In genomic region chr1:161775151-161775550, GRCm38 (mm10) we compare ENCODE assay signal across 31 mouse cellular contexts. TPM values are rescaled to one million over a fixed set of nuclear protein-coding genes. Genes with fewer than 3 reads are reported as not detected.
DNase-seq lines count a peak whose midpoint lies in the region; ATAC-seq and TF ChIP-seq lines count a peak whose summit lies in the region.
"Had no signal": no experiment of that assay in that cellular context is flagged by ENCODE, and none has a peak within 500 bp of the region (broad histone marks: within the 10 kb centered on the region; RNA-seq: fewer than 3 reads in every experiment).

No protein-coding gene starts in this region.

- H3K4me1 ChIP-seq in small intestine, adult 2 months (ENCODE audit: control insufficient read depth, insufficient read depth, insufficient read length, low read length) = no peaks in the 10 kb centered on the region
- H3K4me1 ChIP-seq: embryonic facial prominence, embryonic 15.5 days; forebrain, embryonic 10.5 days; heart, embryonic 15.5 days; hindbrain, embryonic 10.5 days had no signal

- DNase-seq in CD4-positive helper T cell, adult 2 months (ENCODE audit: low read depth, low spot score) = peak; percentile 75
- peak; percentile 44 to 60 for DNase-seq in CD8-positive naive resting alpha-beta T cell, adult 2 months (ENCODE audit: low read depth in 2 of 2, low spot score in 2 of 2)
- DNase-seq in frontal cortex, adult 2 months (ENCODE audit: extremely low spot score in 1 of 2, low spot score in 1 of 2) = no peak
- DNase-seq in lung, postnatal 25 days (ENCODE audit: low spot score) = no peak
- DNase-seq: adrenal gland, postnatal 10 days; cerebellum, adult 11 months; cerebellum, adult 8-10 months; cerebellum, postnatal 14 days; embryo, embryonic 11 days; gastrocnemius, postnatal 36 days; heart, adult 18-20 months; heart, postnatal 14 days had no signal

- no peaks in the 10 kb centered on the region for H3K27me3 ChIP-seq in small intestine, adult 2 months (ENCODE audit: control insufficient read depth, insufficient read depth, low read length)
- H3K27me3 ChIP-seq: embryonic facial prominence, embryonic 15.5 days; heart, embryonic 15.5 days had no signal

- H3K36me3 ChIP-seq in small intestine, adult 2 months (ENCODE audit: control insufficient read depth, insufficient read depth, low read length) = no peaks in the 10 kb centered on the region
- H3K36me3 ChIP-seq: embryonic facial prominence, embryonic 15.5 days; forebrain, embryonic 10.5 days; heart, embryonic 15.5 days; hindbrain, embryonic 10.5 days had no signal

- H3K4me3 ChIP-seq in small intestine, adult 2 months (ENCODE audit: low read depth, low read length) = no peak overlapping the region
- H3K4me3 ChIP-seq: embryonic facial prominence, embryonic 15.5 days; erythroblast, embryonic 14.5 days; forebrain, embryonic 10.5 days; heart, embryonic 15.5 days; hindbrain, embryonic 10.5 days had no signal

- ATAC-seq in inflammation-experienced regulatory T-cells, adult 6 months = peak; percentile 78
- ATAC-seq in granulocyte monocyte progenitor cell, adult 5-6 weeks (replicated peaks; ENCODE audit: poor library complexity, severe bottlenecking) = no peak
- ATAC-seq: forebrain, embryonic 14.5 days; Patski had no signal

- TF ChIP-seq POLR2A in small intestine, adult 2 months (IDR thresholded peaks at IDR 0.05; ENCODE audit: low read depth, low read length) = no peak

- WGBS in small intestine, adult 2 months = 79% methylated on average over 6 of the region's 6 CpGs

- peak overlapping the region; percentile 16; the same call in 1 of the 2 replicates for H3K27ac ChIP-seq in small intestine, adult 2 months (ENCODE audit: insufficient read depth, low read depth, low read length)
- H3K27ac ChIP-seq: embryonic facial prominence, embryonic 15.5 days; forebrain, embryonic 10.5 days; heart, embryonic 15.5 days; hindbrain, embryonic 10.5 days; hindbrain, embryonic 14.5 days had no signal

- no peak for TF ChIP-seq CTCF in small intestine, adult 2 months (IDR thresholded peaks at IDR 0.05; ENCODE audit: extremely low read depth, insufficient read length, insufficient replicate concordance, low read depth, low read length)

RNA-seq across cellular contexts. Expression of gene Fasl, which starts 13.1 kb away (rescaled TPM):
- 10 to 100 TPM; 13.0 to 56.3 (median 19.1) TPM for polyA plus RNA-seq in inflammation-experienced regulatory T-cells, adult 6 months (2017; shearing (Covaris generic))
- 0.22 and 0.33 TPM in 2 replicates for polyA plus RNA-seq in small intestine, adult 2 months (2012; rRNA removed)
- total RNA-seq in granulocyte monocyte progenitor cell, adult 5-6 weeks (2014; fragmentation: Nextera tagmentation) = not detected in 2 replicates
- total RNA-seq in granulocyte monocyte progenitor cell, adult 5-6 weeks (2017) = not detected in 2 replicates
- polyA plus RNA-seq in frontal cortex, adult 2 months (2012; rRNA removed) = 0.15 and 0.32 TPM in 2 replicates
- total RNA-seq: adrenal gland, postnatal 10 days; adrenal gland, postnatal 4 days; common myeloid progenitor, adult 5-6 weeks; gastrocnemius, adult 8-10 months; gastrocnemius, postnatal 36 days; heart, postnatal 14 days; MEL had no signal
- polyA plus RNA-seq: C2C12; embryonic facial prominence, embryonic 11.5 days; embryonic facial prominence, embryonic 15.5 days; erythroblast, embryonic 14.5 days; forebrain, embryonic 10.5 days; heart, embryonic 11.5 days; hindbrain, embryonic 10.5 days; hindbrain, embryonic 14.5 days; intestine, embryonic 14.5 days; Patski had no signal

Comparison
In these comparisons a context has a peak if more than half of its experiments do, and no peak if none do; other contexts are left out.
1. DNase-seq: peak in CD4-positive helper T cell, adult 2 months (single experiment) and CD8-positive naive resting alpha-beta T cell, adult 2 months (2 of 2); none in frontal cortex, adult 2 months (0 of 2) and lung, postnatal 25 days (single experiment).
2. RNA of gene Fasl, which starts 13.1 kb away (polyA plus RNA-seq): 13.0 to 56.3 TPM in inflammation-experienced regulatory T-cells, adult 6 months; 0.22 to 0.33 TPM in small intestine, adult 2 months and 0.15 to 0.32 TPM in frontal cortex, adult 2 months; every median in the first group is over 10 times any median in the second.